Mouse (Mus musculus): Measurements from ENCODE around the gene Iqschfp. TPM values are rescaled to one million over a fixed set of nuclear protein-coding genes. Genes with fewer than 3 reads are reported as not detected.

Gene Iqschfp
- total and polyA plus RNA-seq, 2 experiments, result not detected

- no peaks in the 10 kb centered on the region for H3K4me1 ChIP-seq (ENCODE audit: control insufficient read depth, insufficient read depth, low read length)
- H3K79me2 ChIP-seq (ENCODE audit: control insufficient read depth, insufficient read depth, low read length), result no peaks in the 10 kb centered on the region
- TF ChIP-seq CTCF (IDR thresholded peaks at IDR 0.05; ENCODE audit: low read depth, low read length) (no peak), POLR2A (IDR thresholded peaks at IDR 0.05; ENCODE audit: extremely low read depth, insufficient read depth, low read length) (no peak)
- no peak overlapping the region for H3K9ac ChIP-seq (ENCODE audit: low read depth, low read length)
- H3K27me3 ChIP-seq (ENCODE audit: control insufficient read depth, insufficient read depth, low read length), result no peaks in the 10 kb centered on the region
- DNase-seq (ENCODE audit: extremely low read depth, low read depth, low spot score), result no peak
- WGBS, result 32% methylated on average over 28 of the region's 28 CpGs
- H3K4me3 ChIP-seq (ENCODE audit: insufficient read depth, low read depth, low read length), result no peak overlapping the region
- no peak overlapping the region for H3K27ac ChIP-seq (replicated peaks; ENCODE audit: insufficient read depth, low read depth, low read length)
- H3K36me3 ChIP-seq (ENCODE audit: control insufficient read depth, insufficient read depth, low read length), result no peaks in the 10 kb centered on the region
Observed at GRCm38 (mm10) chr3:68572249-68573225, 680.5 kb downstream of the Iqschfp start.

- DNase-seq (ENCODE audit: extremely low read depth, low read depth, low spot score), result no peak
- 82% methylated on average over 3 of the region's 3 CpGs for WGBS
- Histone ChIP-seq H3K36me3 (ENCODE audit: control insufficient read depth, insufficient read depth, low read length) (no peaks in the 10 kb centered on the region), H3K4me1 (ENCODE audit: control insufficient read depth, insufficient read depth, low read length) (no peaks in the 10 kb centered on the region), H3K4me3 (ENCODE audit: insufficient read depth, low read depth, low read length) (no peak overlapping the region), H3K9ac (ENCODE audit: low read depth, low read length) (no peak overlapping the region), H3K27ac (replicated peaks; ENCODE audit: insufficient read depth, low read depth, low read length) (no peak overlapping the region), H3K79me2 (ENCODE audit: control insufficient read depth, insufficient read depth, low read length) (no peaks in the 10 kb centered on the region), H3K27me3 (ENCODE audit: control insufficient read depth, insufficient read depth, low read length) (no peaks in the 10 kb centered on the region)
- TF ChIP-seq POLR2A (IDR thresholded peaks at IDR 0.05; ENCODE audit: extremely low read depth, insufficient read depth, low read length) (no peak), CTCF (IDR thresholded peaks at IDR 0.05; ENCODE audit: low read depth, low read length) (no peak)
Observed at GRCm38 (mm10) chr3:68573226-68573624, 681.2 kb downstream of the Iqschfp start.

- Histone ChIP-seq H3K27ac (replicated peaks; ENCODE audit: insufficient read depth, low read depth, low read length) (no peak overlapping the region), H3K4me1 (ENCODE audit: control insufficient read depth, insufficient read depth, low read length) (no peaks in the 10 kb centered on the region), H3K4me3 (ENCODE audit: insufficient read depth, low read depth, low read length) (no peak overlapping the region), H3K9ac (ENCODE audit: low read depth, low read length) (no peak overlapping the region), H3K27me3 (ENCODE audit: control insufficient read depth, insufficient read depth, low read length) (no peaks in the 10 kb centered on the region), H3K36me3 (ENCODE audit: control insufficient read depth, insufficient read depth, low read length) (no peaks in the 10 kb centered on the region), H3K79me2 (ENCODE audit: control insufficient read depth, insufficient read depth, low read length) (no peaks in the 10 kb centered on the region)
- no peak for TF ChIP-seq CTCF (IDR thresholded peaks at IDR 0.05; ENCODE audit: low read depth, low read length)
- TF ChIP-seq POLR2A (IDR thresholded peaks at IDR 0.05; ENCODE audit: extremely low read depth, insufficient read depth, low read length), result no peak
- WGBS, result 71% methylated on average over 8 of the region's 8 CpGs
- DNase-seq (ENCODE audit: extremely low read depth, low read depth, low spot score), result no peak
Observed at GRCm38 (mm10) chr3:68574097-68574496, 682.1 kb downstream of the Iqschfp start.

- TF ChIP-seq POLR2A (IDR thresholded peaks at IDR 0.05; ENCODE audit: extremely low read depth, insufficient read depth, low read length) (no peak), CTCF (IDR thresholded peaks at IDR 0.05; ENCODE audit: low read depth, low read length) (no peak)
- no peaks in the 10 kb centered on the region for H3K4me1 ChIP-seq (ENCODE audit: control insufficient read depth, insufficient read depth, low read length)
- no peaks in the 10 kb centered on the region for H3K27me3 ChIP-seq (ENCODE audit: control insufficient read depth, insufficient read depth, low read length)
- no peak overlapping the region for H3K27ac ChIP-seq (replicated peaks; ENCODE audit: insufficient read depth, low read depth, low read length)
- no peak for DNase-seq (ENCODE audit: extremely low read depth, low read depth, low spot score)
- no peak overlapping the region for H3K9ac ChIP-seq (ENCODE audit: low read depth, low read length)
- H3K79me2 ChIP-seq (ENCODE audit: control insufficient read depth, insufficient read depth, low read length), result no peaks in the 10 kb centered on the region
- 85% methylated on average over 8 of the region's 8 CpGs for WGBS
- no peak overlapping the region for H3K4me3 ChIP-seq (ENCODE audit: insufficient read depth, low read depth, low read length)
- H3K36me3 ChIP-seq (ENCODE audit: control insufficient read depth, insufficient read depth, low read length), result no peaks in the 10 kb centered on the region
Observed at GRCm38 (mm10) chr3:68574565-68574964, 682.5 kb downstream of the Iqschfp start.

- no peak for TF ChIP-seq CTCF (IDR thresholded peaks at IDR 0.05; ENCODE audit: low read depth, low read length)
- TF ChIP-seq POLR2A (IDR thresholded peaks at IDR 0.05; ENCODE audit: extremely low read depth, insufficient read depth, low read length), result no peak
- H3K4me1 ChIP-seq (ENCODE audit: control insufficient read depth, insufficient read depth, low read length), result no peaks in the 10 kb centered on the region
- no peaks in the 10 kb centered on the region for H3K36me3 ChIP-seq (ENCODE audit: control insufficient read depth, insufficient read depth, low read length)
- no peak overlapping the region for H3K4me3 ChIP-seq (ENCODE audit: insufficient read depth, low read depth, low read length)
- H3K27me3 ChIP-seq (ENCODE audit: control insufficient read depth, insufficient read depth, low read length), result no peaks in the 10 kb centered on the region
- H3K27ac ChIP-seq (replicated peaks; ENCODE audit: insufficient read depth, low read depth, low read length), result no peak overlapping the region
- H3K79me2 ChIP-seq (ENCODE audit: control insufficient read depth, insufficient read depth, low read length), result no peaks in the 10 kb centered on the region
- no peak for DNase-seq (ENCODE audit: extremely low read depth, low read depth, low spot score)
- 86% methylated on average over 10 of the region's 10 CpGs for WGBS
- H3K9ac ChIP-seq (ENCODE audit: low read depth, low read length), result no peak overlapping the region
Observed at GRCm38 (mm10) chr3:68575636-68576340, 683.8 kb downstream of the Iqschfp start.
